Mouse (Mus musculus) left cerebral cortex, adult 2 months (tissue): ENCODE results near the gene Psen2. TPM values are rescaled to one million over a fixed set of nuclear protein-coding genes. Genes with fewer than 3 reads are reported as not detected.

Experiments used
- DNase-seq, 2 experiments: peaks; one replicate each; pipeline ENCODE4 v3.0.0; 2021 to 2022; ENCODE audit warnings: low spot score in 2 of 2, mixed read lengths in 1 of 2; ENCODE audit errors: extremely low spot score in 1 of 2
- H3K27ac ChIP-seq: fragments of 200-600 bp; 2 replicates; pipeline ENCODE4 v1.8.1; 2022
- H3K4me3 ChIP-seq: fragments of 200-600 bp; 2 replicates; pipeline ENCODE4 v1.8.1; 2022
- CTCF ChIP-seq: fragments of 200-600 bp; IDR thresholded peaks from 2 replicates; pipeline ENCODE4 v1.8.1; 2022; ENCODE audit warnings: antibody characterized with exemption, mild to moderate bottlenecking, moderate library complexity
- intact Hi-C: fragments of 180-260 bp; cut with DNase I; formaldehyde crosslinking; loops from one replicate; pipeline ENCODE4 v1.15.1; 2025
- long read RNA-seq, 2 experiments: library from polyadenylated mRNA; stranded (forward); transcript quantifications; one replicate each; pipeline ENCODE4 v2.0.0; 2021; ENCODE audit warnings: borderline mapping rate in 2 of 2
- total RNA-seq, 2 experiments: library from RNA; stranded (reverse); gene quantifications; 2 replicates each; pipeline ENCODE4 v1.2.3; 2021

Gene Psen2
- total RNA-seq, result 10 to 100 TPM; 16.8 to 17.5 TPM
- long read RNA-seq, experiment 1, transcript Psen2-205 (11 exons, 1,997 nt), result major isoform, 5 of 9 reads
- long read RNA-seq, experiment 1, partial matches to known transcripts, result 0 of 9 reads
- long read RNA-seq, experiment 1, other reads (novel, unspliced or antisense), result 4 of 9 reads
- long read RNA-seq, experiment 2, partial matches to known transcripts, result 1 of 5 reads
- long read RNA-seq, experiment 2, other reads (novel, unspliced or antisense), result 2 of 5 reads

GRCm38 (mm10) chr1:180263364-180263997, at the start of gene Psen2:
Psen2 (minus strand) TSS chr1:180263438.
- intact Hi-C loops, result no loop called here

GRCm38 (mm10) chr1:180312792-180313311, 49.6 kb upstream of the Psen2 start:
- Histone ChIP-seq H3K27ac (no peak overlapping the region), H3K4me3 (no peak overlapping the region)
- DNase-seq, result no peak
- intact Hi-C loops, result no loop called here
- TF ChIP-seq CTCF, result no peak

More at GRCm38 (mm10) chr1:180263364-180263997, at the start of gene Psen2:
- Histone ChIP-seq H3K27ac (no peak within 1 kb of the TSS), H3K4me3 (no peak within 1 kb of the TSS)
- TF ChIP-seq CTCF, result peak; percentile 51
- no peak for DNase-seq

- H3K27ac ChIP-seq, result no peak overlapping the region
- TF ChIP-seq CTCF, result no peak
Observed at GRCm38 (mm10) chr1:180312286-180312685, 49.0 kb upstream of the Psen2 start.

GRCm38 (mm10) chr1:180308897-180309296, 45.7 kb upstream of the Psen2 start:
- no peak for TF ChIP-seq CTCF
- DNase-seq, result no peak
- intact Hi-C loops, result no loop called here

More at GRCm38 (mm10) chr1:180312286-180312685, 49.0 kb upstream of the Psen2 start:
- intact Hi-C loops, result no loop called here
- DNase-seq, result no peak
- H3K4me3 ChIP-seq, result no peak overlapping the region

GRCm38 (mm10) chr1:180307661-180308060, 44.4 kb upstream of the Psen2 start:
- TF ChIP-seq CTCF, result no peak
- no peak for DNase-seq
- H3K27ac ChIP-seq, result no peak overlapping the region
- H3K4me3 ChIP-seq, result no peak overlapping the region
- intact Hi-C loops, result no loop called here

More at GRCm38 (mm10) chr1:180308897-180309296, 45.7 kb upstream of the Psen2 start:
- Histone ChIP-seq H3K4me3 (no peak overlapping the region), H3K27ac (no peak overlapping the region)

- no peak for TF ChIP-seq CTCF
- intact Hi-C loops, result no loop called here
- Histone ChIP-seq H3K4me3 (no peak overlapping the region), H3K27ac (no peak overlapping the region)
- DNase-seq, result no peak
Observed at GRCm38 (mm10) chr1:180306889-180307288, 43.7 kb upstream of the Psen2 start.

GRCm38 (mm10) chr1:180303600-180303999, 40.4 kb upstream of the Psen2 start:
- Histone ChIP-seq H3K4me3 (no peak overlapping the region), H3K27ac (no peak overlapping the region)
- TF ChIP-seq CTCF, result no peak
- intact Hi-C loops, result no loop called here
- no peak for DNase-seq

GRCm38 (mm10) chr1:180302253-180303120, 39.2 kb upstream of the Psen2 start:
- H3K27ac ChIP-seq, result no peak overlapping the region
- no peak for DNase-seq
- no peak overlapping the region for H3K4me3 ChIP-seq
- intact Hi-C loops, result no loop called here
- TF ChIP-seq CTCF, result no peak

GRCm38 (mm10) chr1:180300997-180301396, 37.8 kb upstream of the Psen2 start:
- intact Hi-C loops, result no loop called here
- no peak for TF ChIP-seq CTCF
- H3K27ac ChIP-seq, result no peak overlapping the region
- no peak for DNase-seq
- no peak overlapping the region for H3K4me3 ChIP-seq

- no peak overlapping the region for H3K4me3 ChIP-seq
- intact Hi-C loops, result no loop called here
- TF ChIP-seq CTCF, result no peak
- DNase-seq, result no peak
- H3K27ac ChIP-seq, result no peak overlapping the region
Observed at GRCm38 (mm10) chr1:180300292-180300691, 37.1 kb upstream of the Psen2 start.

GRCm38 (mm10) chr1:180299697-180300096, 36.5 kb upstream of the Psen2 start:
- no peak for DNase-seq
- H3K27ac ChIP-seq, result no peak overlapping the region
- no peak for TF ChIP-seq CTCF
- H3K4me3 ChIP-seq, result no peak overlapping the region
- intact Hi-C loops, result no loop called here

- TF ChIP-seq CTCF, result no peak
- Histone ChIP-seq H3K27ac (no peak overlapping the region), H3K4me3 (no peak overlapping the region)
- intact Hi-C loops, result no loop called here
- DNase-seq, result no peak
Observed at GRCm38 (mm10) chr1:180296088-180296487, 32.9 kb upstream of the Psen2 start.
